Mouse (Mus musculus): ENCODE measurements around the gene Rabepk. TPM values are rescaled to one million over a fixed set of nuclear protein-coding genes. Genes with fewer than 3 reads are reported as not detected.
"Not testable (repeated sequence)": the region's sequence is repeated elsewhere in the genome, so short reads cannot be mapped to it uniquely, and the experiment has no call there.

Gene Rabepk
- polyA plus RNA-seq, 1 experiment from 2014 or later = 41.4 TPM

DNA sequence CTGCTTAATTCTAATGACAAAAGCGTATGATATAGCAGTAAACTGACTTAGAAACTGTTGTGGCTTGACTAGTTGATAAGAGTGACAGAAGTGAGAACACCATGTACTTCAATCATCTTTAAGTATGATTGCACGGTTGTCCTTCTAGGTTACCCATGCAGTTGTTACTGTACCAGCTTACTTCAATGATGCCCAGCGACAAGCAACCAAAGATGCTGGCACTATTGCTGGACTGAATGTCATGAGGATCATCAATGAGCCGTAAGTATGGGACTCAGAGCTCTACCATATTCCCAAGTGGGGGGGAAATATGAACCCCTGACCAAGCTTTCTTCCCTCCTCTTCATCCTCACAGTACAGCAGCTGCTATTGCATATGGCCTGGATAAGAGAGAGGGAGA is 26.0 kb downstream of the Rabepk start:
- Histone ChIP-seq H3K36me3 (peaks cover 56% of the 10 kb centered on the region), H3K4me2 (replicated peaks) (peak overlapping the region; percentile 71), H3K27me3 (no peaks in the 10 kb centered on the region), H3K27ac (no peak overlapping the region), H3K4me1 (peaks cover 48% of the 10 kb centered on the region), H3K9ac (peak overlapping the region; percentile 98), H3K9me3 (no peaks in the 10 kb centered on the region), H3K4me3 (peak overlapping the region; percentile 96)
- WGBS = 90% methylated on average over 4 of the region's 4 CpGs
- ATAC-seq (ENCODE audit: low FRiP score, low read depth) = no peak

DNA sequence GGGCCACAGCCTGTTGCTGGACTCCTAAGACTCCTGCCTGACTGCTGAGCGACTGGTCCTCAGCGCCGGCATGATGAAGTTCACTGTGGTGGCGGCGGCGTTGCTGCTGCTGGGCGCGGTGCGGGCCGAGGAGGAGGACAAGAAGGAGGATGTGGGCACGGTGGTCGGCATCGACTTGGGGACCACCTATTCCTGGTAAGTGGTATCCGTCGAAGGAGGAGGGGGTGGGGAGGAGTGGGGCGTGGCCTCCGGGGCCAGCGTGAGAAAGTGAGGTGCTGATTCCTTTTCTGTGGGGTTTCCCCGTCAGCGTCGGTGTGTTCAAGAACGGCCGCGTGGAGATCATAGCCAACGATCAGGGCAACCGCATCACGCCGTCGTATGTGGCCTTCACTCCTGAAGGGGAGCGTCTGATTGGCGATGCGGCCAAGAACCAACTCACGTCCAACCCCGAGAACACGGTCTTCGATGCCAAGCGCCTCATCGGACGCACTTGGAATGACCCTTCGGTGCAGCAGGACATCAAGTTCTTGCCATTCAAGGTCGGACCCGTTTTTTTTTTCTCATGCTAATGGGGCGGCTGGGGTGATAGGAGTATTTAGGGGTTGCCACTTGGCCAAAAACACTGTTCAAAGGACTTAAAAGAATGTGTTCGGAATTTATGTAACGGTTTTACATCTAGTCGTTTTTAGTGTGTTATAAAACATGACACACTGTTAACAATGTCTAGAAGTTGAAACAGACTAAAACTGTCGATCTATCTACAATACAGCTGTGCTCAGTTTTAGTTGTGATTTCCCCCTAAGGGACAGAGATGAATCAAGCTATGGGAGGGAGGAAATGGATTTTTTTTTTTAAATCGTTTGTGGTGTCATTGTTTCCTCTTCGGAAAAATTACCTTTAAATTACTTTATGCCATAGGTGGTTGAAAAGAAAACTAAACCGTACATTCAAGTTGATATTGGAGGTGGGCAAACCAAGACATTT is 27.2 kb downstream of the Rabepk start:
- Histone ChIP-seq H3K4me3 (peak overlapping the region; percentile 96), H3K36me3 (peaks cover 45% of the 10 kb centered on the region), H3K4me2 (replicated peaks) (peak overlapping the region; percentile 71), H3K9ac (peak overlapping the region; percentile 98), H3K27me3 (no peaks in the 10 kb centered on the region), H3K4me1 (peaks cover 48% of the 10 kb centered on the region), H3K27ac (peak overlapping the region; percentile 87), H3K9me3 (no peaks in the 10 kb centered on the region)
- peak; percentile 25; the same call in 1 of the 2 replicates for ATAC-seq (ENCODE audit: low FRiP score, low read depth)
- WGBS = 4% methylated on average over 50 of the region's 50 CpGs

GRCm38 (mm10) chr2:34771368-34772226 is 28.1 kb downstream of the Rabepk start, which contains the start of gene Hspa5:
Hspa5 (plus strand) TSS chr2:34771970.
- peak within 1 kb of the TSS; percentile 88 for H3K27ac ChIP-seq
- WGBS = under 1% methylated on average over 59 of the region's 60 CpGs
- peaks cover 36% of the 10 kb centered on the region for H3K36me3 ChIP-seq
- ATAC-seq (ENCODE audit: low FRiP score, low read depth) = peak; percentile 99
- no peaks in the 10 kb centered on the region for H3K9me3 ChIP-seq
- H3K27me3 ChIP-seq = no peaks in the 10 kb centered on the region
- H3K4me3 ChIP-seq = peak within 1 kb of the TSS; percentile 96
- peak within 1 kb of the TSS; percentile 74 for H3K4me2 ChIP-seq (replicated peaks)
- peaks cover 42% of the 10 kb centered on the region for H3K4me1 ChIP-seq
- H3K9ac ChIP-seq = peak within 1 kb of the TSS; percentile 98

DNA sequence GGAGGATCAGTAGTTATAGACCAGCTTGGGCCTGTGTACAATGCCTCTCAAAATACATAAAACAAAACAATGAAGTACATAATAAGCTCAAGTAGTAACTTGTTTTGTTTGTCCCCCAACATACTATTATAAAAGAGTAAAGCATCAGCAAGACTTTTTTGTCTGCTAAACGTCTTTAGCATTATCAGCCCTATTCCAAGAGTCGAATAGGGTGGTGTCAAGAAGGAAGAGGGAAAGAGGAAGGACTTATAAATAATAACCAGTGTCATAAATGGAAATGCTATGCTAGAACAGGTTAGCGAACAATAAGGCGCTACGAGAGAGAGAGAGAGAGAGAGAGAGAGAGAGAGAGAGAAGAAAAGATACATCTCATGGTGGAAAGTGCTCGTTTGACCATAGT is 28.8 kb downstream of the Rabepk start:
- peak overlapping the region; percentile 92 for H3K9ac ChIP-seq
- peak overlapping the region; percentile 74 for H3K4me2 ChIP-seq (replicated peaks)
- WGBS = 6% methylated on average over 6 of the region's 6 CpGs
- peak overlapping the region; percentile 88 for H3K27ac ChIP-seq
- no peak for ATAC-seq (ENCODE audit: low FRiP score, low read depth)
- no peaks in the 10 kb centered on the region for H3K9me3 ChIP-seq
- H3K4me1 ChIP-seq = peaks cover 36% of the 10 kb centered on the region
- peaks cover 29% of the 10 kb centered on the region for H3K36me3 ChIP-seq
- H3K4me3 ChIP-seq = peak overlapping the region; percentile 96
- no peaks in the 10 kb centered on the region for H3K27me3 ChIP-seq

GRCm38 (mm10) chr2:34770049-34770448 is 29.7 kb downstream of the Rabepk start:
- H3K36me3 ChIP-seq = peaks cover 20% of the 10 kb centered on the region
- H3K4me1 ChIP-seq = peaks cover 27% of the 10 kb centered on the region
- H3K9me3 ChIP-seq = no peaks in the 10 kb centered on the region
- H3K27ac ChIP-seq = no peak overlapping the region
- WGBS = 94% methylated on average over 2 of the region's 2 CpGs
- peak overlapping the region; percentile 74 for H3K4me2 ChIP-seq (replicated peaks)
- no peak overlapping the region for H3K9ac ChIP-seq
- peak overlapping the region; percentile 96; the same call in 1 of the 2 replicates for H3K4me3 ChIP-seq
- ATAC-seq (ENCODE audit: low FRiP score, low read depth) = no peak
- H3K27me3 ChIP-seq = no peaks in the 10 kb centered on the region

- no peak overlapping the region for H3K4me2 ChIP-seq (replicated peaks)
- H3K36me3 ChIP-seq = no peaks in the 10 kb centered on the region
- H3K4me3 ChIP-seq = no peak overlapping the region
- no peaks in the 10 kb centered on the region for H3K4me1 ChIP-seq
- no peaks in the 10 kb centered on the region for H3K9me3 ChIP-seq
- ATAC-seq (ENCODE audit: low FRiP score, low read depth) = no peak
- 65% methylated on average over 12 of the region's 12 CpGs for WGBS
- H3K27me3 ChIP-seq = no peaks in the 10 kb centered on the region
- H3K27ac ChIP-seq = no peak overlapping the region
- H3K9ac ChIP-seq = no peak overlapping the region
These were observed 34.9 kb downstream of the Rabepk start for GRCm38 (mm10) chr2:34764801-34765200.

DNA sequence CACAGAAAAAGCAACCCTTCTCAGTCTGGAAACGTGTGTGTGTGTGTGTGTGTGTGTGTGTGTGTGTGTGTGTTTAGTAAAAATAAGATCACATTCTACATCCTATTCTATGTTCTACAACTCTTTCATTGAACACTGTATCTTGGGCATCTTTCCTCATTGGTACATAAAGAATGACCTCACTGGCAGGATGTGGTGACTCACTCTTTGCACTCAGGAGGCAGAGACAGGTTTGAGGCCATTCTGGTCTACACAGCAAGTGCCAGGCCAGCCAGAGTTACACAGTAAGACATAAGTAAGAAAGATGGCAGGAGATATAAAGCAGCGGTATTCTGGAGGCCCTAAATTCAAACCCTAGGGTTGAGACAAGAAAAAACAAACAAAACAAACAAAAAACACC is 36.8 kb downstream of the Rabepk start:
- Histone ChIP-seq H3K9me3 (no peaks in the 10 kb centered on the region), H3K4me3 (no peak overlapping the region), H3K36me3 (no peaks in the 10 kb centered on the region), H3K27me3 (no peaks in the 10 kb centered on the region), H3K4me2 (replicated peaks) (no peak overlapping the region), H3K9ac (no peak overlapping the region), H3K27ac (no peak overlapping the region), H3K4me1 (no peaks in the 10 kb centered on the region)
- ATAC-seq (ENCODE audit: low FRiP score, low read depth) = no peak
- WGBS = 55% methylated on average over 2 of the region's 2 CpGs

DNA sequence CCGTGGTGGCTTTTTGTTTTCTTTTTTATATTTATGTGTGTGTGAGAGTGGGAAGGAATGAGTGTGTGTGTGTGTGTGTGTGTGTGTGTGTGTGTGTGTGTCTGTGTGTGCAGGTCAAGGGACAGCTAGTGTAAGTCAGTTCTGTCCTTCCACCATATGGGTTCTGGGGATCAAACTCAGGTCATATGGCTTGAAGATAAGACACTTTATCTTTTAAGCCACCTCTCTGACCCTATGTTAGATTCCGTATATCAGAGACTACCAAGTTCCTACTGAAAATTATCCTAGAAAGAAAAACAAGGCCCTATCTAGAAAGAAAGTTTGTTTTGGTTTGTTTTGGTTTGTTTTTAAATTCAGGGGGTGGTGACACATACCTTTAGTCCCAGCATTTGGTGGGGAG is 37.5 kb downstream of the Rabepk start:
- no peak for ATAC-seq (ENCODE audit: low FRiP score, low read depth)
- Histone ChIP-seq H3K4me1 (no peaks in the 10 kb centered on the region), H3K27me3 (peaks cover under 1% of the 10 kb centered on the region; the same call in 1 of the 2 replicates), H3K4me3 (no peak overlapping the region), H3K9ac (no peak overlapping the region), H3K36me3 (no peaks in the 10 kb centered on the region), H3K4me2 (replicated peaks) (no peak overlapping the region), H3K27ac (no peak overlapping the region), H3K9me3 (no peaks in the 10 kb centered on the region)
- WGBS = 78% methylated on average over 2 of the region's 2 CpGs

GRCm38 (mm10) chr2:34761272-34761671 is 38.4 kb downstream of the Rabepk start:
- H3K4me2 ChIP-seq (replicated peaks); H3K9ac ChIP-seq; ATAC-seq (ENCODE audit: low FRiP score, low read depth); H3K4me1 ChIP-seq; H3K4me3 ChIP-seq; H3K9me3 ChIP-seq; H3K27me3 ChIP-seq; H3K36me3 ChIP-seq; H3K27ac ChIP-seq: not testable (repeated sequence)
- 90% methylated on average over 5 of the region's 5 CpGs for WGBS

GRCm38 (mm10) chr2:34757341-34757740 is 42.4 kb downstream of the Rabepk start:
- 72% methylated on average over 1 of the region's 1 CpGs for WGBS
- peaks cover 2% of the 10 kb centered on the region; the same call in 1 of the 2 replicates for H3K27me3 ChIP-seq
- ATAC-seq (ENCODE audit: low FRiP score, low read depth) = no peak
- no peak overlapping the region for H3K9ac ChIP-seq
- no peaks in the 10 kb centered on the region for H3K9me3 ChIP-seq
- no peaks in the 10 kb centered on the region for H3K36me3 ChIP-seq
- no peak overlapping the region for H3K27ac ChIP-seq
- no peak overlapping the region for H3K4me2 ChIP-seq (replicated peaks)
- peaks cover 7% of the 10 kb centered on the region for H3K4me1 ChIP-seq
- no peak overlapping the region for H3K4me3 ChIP-seq

- 1% methylated on average over 14 of the region's 14 CpGs for WGBS
These were observed 45.0 kb downstream of the Rabepk start, which contains the start of gene Gapvd1 for GRCm38 (mm10) chr2:34754551-34755358. Gapvd1 (minus strand) TSS chr2:34755232.

More at GRCm38 (mm10) chr2:34754551-34755358, 45.0 kb downstream of the Rabepk start, which contains the start of gene Gapvd1:
- no peak for ATAC-seq (ENCODE audit: low FRiP score, low read depth)
- Histone ChIP-seq H3K4me2 (replicated peaks) (peak within 1 kb of the TSS; percentile 73), H3K27me3 (peaks cover 2% of the 10 kb centered on the region; the same call in 1 of the 2 replicates), H3K27ac (peak within 1 kb of the TSS; percentile 90; the same call in 1 of the 2 replicates), H3K4me3 (peak within 1 kb of the TSS; percentile 92), H3K36me3 (no peaks in the 10 kb centered on the region), H3K9ac (peak within 1 kb of the TSS; percentile 96), H3K4me1 (peaks cover 13% of the 10 kb centered on the region), H3K9me3 (no peaks in the 10 kb centered on the region)
